Mouse (Mus musculus) heart, adult 2 months (tissue): ENCODE measurements around the gene Mettl2. TPM values are rescaled to one million over a fixed set of nuclear protein-coding genes. Genes with fewer than 3 reads are reported as not detected.
A peak's percentile ranks its signal among the peaks of the same experiment; 100 is the strongest.

ENCODE experiments used
- DNase-seq, 2 experiments: peaks; one replicate each; pipeline ENCODE4 v3.0.0; 2021
- H3K27ac ChIP-seq: fragments of 200-600 bp; 2 replicates; pipeline ENCODE4 v1.8.1; 2022
- H3K27me3 ChIP-seq: fragments of 200-500 bp; 2 replicates; pipeline ENCODE4 v1.6.1; 2012; ENCODE audit warnings: mild to moderate bottlenecking, low read length, inconsistent platforms, mixed read lengths; ENCODE audit not compliant: control insufficient read depth, insufficient read depth
- H3K36me3 ChIP-seq: fragments of 200-500 bp; 2 replicates; pipeline ENCODE4 v1.6.1; 2012; ENCODE audit warnings: low read length, inconsistent platforms; ENCODE audit not compliant: control insufficient read depth, insufficient read depth
- H3K4me1 ChIP-seq: fragments of 200-500 bp; 2 replicates; pipeline ENCODE4 v1.6.1; 2011; ENCODE audit warnings: low read length; ENCODE audit not compliant: control insufficient read depth, insufficient read depth
- H3K4me3 ChIP-seq: fragments of 200-600 bp; 2 replicates; pipeline ENCODE4 v1.8.1; 2022
- H3K79me2 ChIP-seq: fragments of 200-500 bp; replicated peaks from 2 replicates; pipeline ENCODE4 v1.6.1; 2012; ENCODE audit warnings: mild to moderate bottlenecking, inconsistent platforms, low read length, moderate library complexity, mixed read lengths; ENCODE audit not compliant: control insufficient read depth, insufficient read depth
- H3K9ac ChIP-seq: fragments of 200-500 bp; 2 replicates; pipeline ENCODE4 v1.6.1; 2012; ENCODE audit warnings: low read depth, mild to moderate bottlenecking, control low read depth, inconsistent platforms, low read length, mixed read lengths
- CTCF ChIP-seq: fragments of 200-600 bp; IDR thresholded peaks from 2 replicates; pipeline ENCODE4 v1.8.1; 2022; ENCODE audit warnings: antibody characterized with exemption, mild to moderate bottlenecking, moderate library complexity
- EP300 ChIP-seq: fragments of 200-500 bp; IDR thresholded peaks from 2 replicates; pipeline ENCODE4 v1.6.1; 2011; ENCODE audit warnings: low read depth, low read length, control low read depth; ENCODE audit not compliant: insufficient read depth
- POLR2A ChIP-seq: fragments of 200-500 bp; IDR thresholded peaks from 2 replicates; pipeline ENCODE4 v1.6.1; 2011; ENCODE audit warnings: mild to moderate bottlenecking, low read depth, low read length, control low read depth; ENCODE audit not compliant: insufficient read depth
- WGBS: fragments of 180-500 bp; shearing (Covaris S2); methylation state at CpG from one replicate; pipeline ENCODE4 v1.1.7; 2018; 5-methylcytosine and 5-hydroxymethylcytosine counted together
- intact Hi-C: fragments of 180-260 bp; cut with DNase I; formaldehyde crosslinking; loops from one replicate; pipeline ENCODE4 v1.15.1; 2025
- polyA plus RNA-seq: library from polyadenylated mRNA; depleted of rRNA; stranded (reverse); fragments of >200 nt; gene quantifications from 2 replicates; pipeline ENCODE4 v1.2.3, GENCODE M21; 2012
- total RNA-seq, 2 experiments: library from RNA; stranded (reverse); gene quantifications; 2 replicates each; pipeline ENCODE4 v1.2.3; 2021

The Mettl2 gene
- total and polyA plus RNA-seq, 3 experiments: 9.0 to 12.8 (median 10.1) TPM

DNA sequence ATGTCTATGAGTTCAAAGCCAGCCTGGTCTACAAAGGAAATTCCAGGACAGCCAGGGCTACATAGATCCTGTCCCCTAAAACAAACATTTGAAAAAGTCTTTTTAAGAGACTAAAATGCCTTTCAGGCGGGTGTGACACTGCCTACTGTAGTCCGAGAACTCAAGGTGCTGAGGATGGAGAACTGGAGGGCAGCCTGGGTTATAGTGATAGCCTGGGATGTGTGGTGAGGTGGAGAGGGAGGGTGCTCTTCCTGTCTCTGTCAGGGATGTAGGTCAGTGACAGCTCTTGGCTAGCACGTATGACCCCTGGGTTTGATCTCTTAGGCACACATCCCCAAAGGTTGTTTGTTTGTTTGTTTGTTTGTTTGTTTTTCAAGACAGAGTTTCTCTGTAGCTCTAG, 17.9 kb downstream of the Mettl2 start:
- no peaks in the 10 kb centered on the region for H3K27me3 ChIP-seq
- intact Hi-C loops: no loop called here
- H3K9ac ChIP-seq: no peak overlapping the region
- TF ChIP-seq CTCF (no peak), EP300 (no peak), POLR2A (no peak)
- 83% methylated on average over 3 of the region's 3 CpGs for WGBS
- H3K4me3 ChIP-seq: no peak overlapping the region
- H3K79me2 ChIP-seq: no peaks in the 10 kb centered on the region
- no peaks in the 10 kb centered on the region for H3K4me1 ChIP-seq
- H3K36me3 ChIP-seq: no peaks in the 10 kb centered on the region
- no peak overlapping the region for H3K27ac ChIP-seq
- DNase-seq: no peak

DNA sequence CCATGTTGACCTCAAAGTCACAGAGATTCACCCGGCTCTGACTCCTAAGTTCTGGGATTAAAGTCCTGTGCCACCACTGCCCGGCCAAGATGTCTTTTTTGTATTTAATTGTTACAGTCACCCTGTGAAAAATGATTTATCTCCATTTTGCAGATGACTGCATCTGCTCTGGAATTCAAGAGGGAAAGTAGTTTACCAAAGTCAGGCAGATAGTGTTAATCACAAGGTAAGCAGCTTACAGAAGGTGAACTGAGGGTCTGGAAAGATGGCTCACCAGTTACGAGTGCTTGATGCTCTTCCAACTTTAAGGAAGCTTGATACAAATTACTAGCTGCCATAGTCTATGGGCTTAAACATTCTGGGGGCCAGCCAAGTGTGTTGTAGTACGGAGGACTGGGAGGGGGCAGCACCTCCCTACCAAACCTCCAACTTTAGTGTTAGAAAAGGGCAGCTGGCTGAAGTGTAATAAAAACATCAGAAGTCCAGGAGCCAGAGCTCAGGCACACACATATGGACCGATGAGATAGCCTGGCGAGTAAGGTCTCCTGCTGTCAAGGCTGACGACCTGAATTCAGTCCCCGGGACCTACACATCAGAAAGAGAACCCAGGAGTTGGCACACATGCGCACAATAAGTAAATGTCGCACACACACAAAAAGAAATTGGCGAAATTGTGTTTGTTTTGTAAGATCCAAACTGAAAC, 18.4 kb downstream of the Mettl2 start:
- Histone ChIP-seq H3K9ac (no peak overlapping the region), H3K27me3 (no peaks in the 10 kb centered on the region), H3K36me3 (no peaks in the 10 kb centered on the region), H3K4me1 (no peaks in the 10 kb centered on the region), H3K79me2 (no peaks in the 10 kb centered on the region), H3K27ac (no peak overlapping the region), H3K4me3 (no peak overlapping the region)
- TF ChIP-seq POLR2A (no peak), EP300 (no peak), CTCF (peak; percentile 22)
- no peak for DNase-seq
- 68% methylated on average over 11 of the region's 11 CpGs for WGBS
- intact Hi-C loops: no loop called here

DNA sequence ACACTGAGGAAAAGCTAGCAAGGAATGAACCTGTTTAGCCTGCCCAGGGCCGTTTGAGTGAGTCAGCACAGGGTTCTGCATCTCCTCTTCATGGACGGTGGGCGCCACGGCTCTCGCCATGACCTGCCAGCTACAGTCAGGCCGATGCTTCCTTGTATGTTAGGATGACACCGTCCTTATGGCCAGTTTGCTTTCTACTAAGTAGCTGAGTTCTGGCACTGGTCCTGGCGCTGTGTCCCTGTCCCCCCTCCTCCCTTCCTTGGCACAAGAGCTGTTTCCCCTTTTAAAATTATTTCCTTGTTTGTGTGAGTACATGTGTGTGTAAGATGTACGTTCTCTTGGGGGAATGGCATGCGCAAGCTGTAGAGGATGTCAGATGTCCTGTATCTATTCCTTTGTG, 19.0 kb downstream of the Mettl2 start:
- intact Hi-C loops: no loop called here
- no peaks in the 10 kb centered on the region for H3K79me2 ChIP-seq
- 66% methylated on average over 10 of the region's 10 CpGs for WGBS

DNA sequence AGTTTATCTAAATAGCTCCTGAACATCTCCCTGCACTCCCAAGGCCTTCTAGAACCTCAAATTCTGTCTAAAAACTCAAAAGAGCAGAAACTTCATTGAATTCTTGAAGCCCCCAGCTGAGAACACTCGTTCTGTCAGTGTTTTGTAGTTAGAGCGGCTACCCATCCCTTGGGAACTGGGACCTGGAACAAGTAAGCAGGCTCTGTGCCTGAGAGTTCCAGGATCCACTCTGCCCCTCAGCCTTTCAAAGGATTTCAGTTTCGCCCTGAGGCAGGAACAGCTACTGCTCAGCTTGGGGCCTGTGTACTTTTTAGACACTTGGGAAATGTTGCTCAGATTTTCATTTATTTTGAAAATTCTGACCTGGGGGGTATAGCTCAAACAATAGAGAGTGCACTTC, 20.4 kb downstream of the Mettl2 start, which contains the start of gene Gm10842:
Gene Gm10842, plus strand, starts transcription at position 301 of the 400 bp plus-strand sequence.
- H3K9ac ChIP-seq: no peak within 1 kb of the TSS
- no peak for TF ChIP-seq CTCF
- TF ChIP-seq EP300: no peak
- no peak for TF ChIP-seq POLR2A
- H3K36me3 ChIP-seq: no peaks in the 10 kb centered on the region
- no peaks in the 10 kb centered on the region for H3K4me1 ChIP-seq
- DNase-seq: no peak
- 63% methylated on average over 3 of the region's 3 CpGs for WGBS
- intact Hi-C loops: no loop called here
- no peak within 1 kb of the TSS for H3K4me3 ChIP-seq
- H3K79me2 ChIP-seq: no peaks in the 10 kb centered on the region
- no peak within 1 kb of the TSS for H3K27ac ChIP-seq
- no peaks in the 10 kb centered on the region for H3K27me3 ChIP-seq

More for the DNA sequence above, 19.0 kb downstream of the Mettl2 start:
- Histone ChIP-seq H3K27me3 (no peaks in the 10 kb centered on the region), H3K4me1 (no peaks in the 10 kb centered on the region), H3K27ac (no peak overlapping the region), H3K9ac (no peak overlapping the region), H3K4me3 (no peak overlapping the region), H3K36me3 (no peaks in the 10 kb centered on the region)
- no peak for TF ChIP-seq EP300
- no peak for TF ChIP-seq CTCF
- TF ChIP-seq POLR2A: no peak
- no peak for DNase-seq

DNA sequence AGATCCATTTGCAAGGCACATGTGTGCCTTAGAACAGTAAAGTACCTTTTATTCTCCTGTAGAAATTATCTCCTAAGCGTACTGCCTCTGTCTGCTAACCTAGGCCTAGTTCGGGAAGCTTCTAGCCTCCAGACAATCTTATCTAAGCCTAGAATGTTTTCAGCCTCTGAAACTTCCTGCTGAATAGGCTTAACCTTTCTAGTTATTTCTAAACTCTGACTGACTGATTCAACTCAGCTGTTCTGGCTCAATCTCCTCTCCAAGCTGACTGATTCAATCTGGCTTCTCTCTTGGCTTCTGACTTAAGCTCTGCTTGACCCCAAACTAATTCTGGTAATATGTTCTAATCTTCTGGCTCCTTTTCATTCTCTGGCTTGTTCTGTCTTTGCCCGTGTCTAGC, 23.1 kb downstream of the Mettl2 start:
- TF ChIP-seq POLR2A (no peak), CTCF (no peak), EP300 (no peak)
- Histone ChIP-seq H3K27me3 (no peaks in the 10 kb centered on the region), H3K79me2 (no peaks in the 10 kb centered on the region), H3K9ac (no peak overlapping the region), H3K4me1 (no peaks in the 10 kb centered on the region), H3K4me3 (no peak overlapping the region), H3K27ac (no peak overlapping the region), H3K36me3 (no peaks in the 10 kb centered on the region)
- 40% methylated on average over 3 of the region's 3 CpGs for WGBS
- intact Hi-C loops: no loop called here
- DNase-seq: no peak

DNA sequence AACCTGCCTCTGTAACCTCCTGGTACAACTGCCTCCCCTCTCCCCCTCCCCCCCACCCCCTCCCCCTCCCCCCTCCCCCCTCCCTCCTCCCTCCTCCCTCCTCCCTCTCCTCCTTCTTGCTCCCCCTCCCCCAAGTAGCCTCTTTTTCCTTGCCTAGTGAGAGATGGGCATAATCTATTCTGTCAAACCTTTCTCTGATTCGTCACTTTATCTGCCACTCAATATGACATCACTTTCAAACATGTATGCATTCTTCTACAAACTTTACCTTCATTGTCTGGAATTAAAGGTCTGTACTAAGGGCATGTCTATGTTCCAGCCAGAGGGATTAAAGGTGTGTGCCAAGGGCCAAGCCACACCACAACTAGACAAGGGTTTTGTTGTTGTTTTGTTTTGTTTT, 23.5 kb downstream of the Mettl2 start:
- Histone ChIP-seq H3K27me3 (no peaks in the 10 kb centered on the region), H3K4me1 (no peaks in the 10 kb centered on the region), H3K27ac (no peak overlapping the region), H3K79me2 (no peaks in the 10 kb centered on the region), H3K36me3 (no peaks in the 10 kb centered on the region), H3K4me3 (no peak overlapping the region), H3K9ac (no peak overlapping the region)
- TF ChIP-seq POLR2A (no peak), EP300 (no peak), CTCF (no peak)
- no peak for DNase-seq
- intact Hi-C loops: no loop called here
- WGBS: 75% methylated on average over 1 of the region's 1 CpGs
